Comparison of ENCODE assay signal across 27 mouse cellular contexts in genomic region chr6:50215986-50216385, GRCm38 (mm10). TPM values are rescaled to one million over a fixed set of nuclear protein-coding genes. Genes with fewer than 3 reads are reported as not detected.
DNase-seq lines count a peak whose midpoint lies in the region; ATAC-seq and TF ChIP-seq lines count a peak whose summit lies in the region.
"Had no signal": no experiment of that assay in that cellular context is flagged by ENCODE, and none has a peak within 500 bp of the region (broad histone marks: within the 10 kb centered on the region; RNA-seq: fewer than 3 reads in every experiment).

No protein-coding gene starts in this region.

- intact Hi-C loops in heart, adult 2 months (cut with DNase I), result no loop called here

- no peaks in the 10 kb centered on the region for H3K27me3 ChIP-seq in heart, embryonic 10.5 days (ENCODE audit: insufficient read depth, poor library complexity, severe bottlenecking)
- no peaks in the 10 kb centered on the region for H3K27me3 ChIP-seq in heart, adult 2 months (ENCODE audit: control insufficient read depth, insufficient read depth, low read length)
- H3K27me3 ChIP-seq in kidney, adult 2 months (replicated peaks; ENCODE audit: control insufficient read depth, insufficient read depth, low read length), result no peaks in the 10 kb centered on the region
- no peaks in the 10 kb centered on the region for H3K27me3 ChIP-seq in kidney, embryonic 15.5 days
- H3K27me3 ChIP-seq in kidney, postnatal 0 days (ENCODE audit: insufficient read depth, low read length), result no peaks in the 10 kb centered on the region
- H3K27me3 ChIP-seq: CH12.LX; embryonic facial prominence, embryonic 12.5 days; embryonic facial prominence, embryonic 15.5 days; heart, embryonic 12.5 days; heart, embryonic 15.5 days; Patski had no signal

- no peak for TF ChIP-seq EP300 in heart, adult 2 months (IDR thresholded peaks at IDR 0.05; ENCODE audit: insufficient read depth, low read depth, low read length)

- TF ChIP-seq CTCF in heart, adult 2 months (IDR thresholded peaks at IDR 0.05), result no peak
- TF ChIP-seq CTCF in kidney, adult 2 months (conservative IDR thresholded peaks at IDR 0.05; ENCODE audit: insufficient read depth, insufficient read length, low read depth, low read length), result no peak
- no peak for TF ChIP-seq CTCF in kidney, postnatal 0 days (IDR thresholded peaks at IDR 0.05; ENCODE audit: low read depth)

- no peak for ATAC-seq in kidney, embryonic 15.5 days (replicated peaks; ENCODE audit: low FRiP score)
- peak; percentile 57; the same call in 1 of the 2 replicates for ATAC-seq in kidney, postnatal 0 days (replicated peaks; ENCODE audit: low FRiP score, low read depth)
- no peak for ATAC-seq in inflammation-experienced regulatory T-cells, adult 6 months
- ATAC-seq: forebrain, embryonic 14.5 days; forebrain, postnatal 0 days; hindbrain, postnatal 0 days; Patski had no signal

- no peak overlapping the region for H3K27ac ChIP-seq in heart, embryonic 10.5 days
- no peak overlapping the region for H3K27ac ChIP-seq in heart, adult 2 months
- H3K27ac ChIP-seq in kidney, adult 2 months (ENCODE audit: insufficient read depth, low read depth, low read length), result peak overlapping the region; percentile 84
- H3K27ac ChIP-seq in kidney, embryonic 15.5 days, result no peak overlapping the region
- no peak overlapping the region for H3K27ac ChIP-seq in kidney, postnatal 0 days
- H3K27ac ChIP-seq: embryonic facial prominence, embryonic 12.5 days; embryonic facial prominence, embryonic 15.5 days; gastrocnemius, adult 2 months; heart, embryonic 15.5 days; hindbrain, embryonic 14.5 days; hindbrain, postnatal 0 days had no signal

- H3K4me1 ChIP-seq in heart, embryonic 10.5 days, result 0 out of 2 replicates have a peak, but pooled peaks cover 6% of the 10 kb centered on the region
- no peaks in the 10 kb centered on the region; the same call in 1 of the 2 replicates for H3K4me1 ChIP-seq in heart, adult 2 months (ENCODE audit: control insufficient read depth, insufficient read depth, low read length)
- peaks cover 24% of the 10 kb centered on the region for H3K4me1 ChIP-seq in kidney, adult 2 months (ENCODE audit: control insufficient read depth, insufficient read depth, low read length)
- peaks cover 5% of the 10 kb centered on the region; the same call in 1 of the 2 replicates for H3K4me1 ChIP-seq in kidney, embryonic 15.5 days
- no peaks in the 10 kb centered on the region for H3K4me1 ChIP-seq in kidney, postnatal 0 days (replicated peaks; ENCODE audit: insufficient read depth, low read length)
- H3K4me1 ChIP-seq: embryonic facial prominence, embryonic 15.5 days had no signal

- no peak overlapping the region for H3K9ac ChIP-seq in heart, adult 2 months (ENCODE audit: low read depth, low read length)
- H3K9ac ChIP-seq in kidney, embryonic 15.5 days, result no peak overlapping the region
- no peak overlapping the region for H3K9ac ChIP-seq in kidney, postnatal 0 days (ENCODE audit: low read depth, low read length)
- H3K9ac ChIP-seq: embryonic facial prominence, embryonic 12.5 days; embryonic facial prominence, embryonic 15.5 days; forebrain, postnatal 0 days; heart, embryonic 12.5 days; heart, embryonic 15.5 days; hindbrain, embryonic 14.5 days had no signal

- DNase-seq in heart, embryonic 10.5 days (ENCODE audit: low spot score), result peak; percentile 50
- DNase-seq in heart, adult 2 months, result no peak
- DNase-seq in kidney, adult 2 months, result peak; percentile 74
- no peak for DNase-seq in kidney, postnatal 0 days (ENCODE audit: low spot score)
- peak; percentile 35 to 77 for DNase-seq in kidney, postnatal 25 days
- DNase-seq in c-Kit-positive CD71-positive TER-119-positive erythroid progenitor cells, embryonic 14.5 days (ENCODE audit: low spot score), result no peak
- DNase-seq: B cell, adult 2 months; cerebellum, adult 11 months; cerebellum, adult 2 months; cerebellum, adult 9-11 months; cerebellum, postnatal 25 days; forebrain, postnatal 0 days; gastrocnemius, adult 2 months; gastrocnemius, postnatal 25 days; heart, postnatal 36 days had no signal

- H3K36me3 ChIP-seq in heart, embryonic 10.5 days, result no peaks in the 10 kb centered on the region
- no peaks in the 10 kb centered on the region for H3K36me3 ChIP-seq in heart, adult 2 months (ENCODE audit: control insufficient read depth, insufficient read depth, low read length)
- H3K36me3 ChIP-seq in kidney, adult 2 months (ENCODE audit: control insufficient read depth, insufficient read depth, low read length), result no peaks in the 10 kb centered on the region
- H3K36me3 ChIP-seq in kidney, embryonic 15.5 days, result no peaks in the 10 kb centered on the region
- H3K36me3 ChIP-seq in kidney, postnatal 0 days (ENCODE audit: insufficient read depth, low read length), result no peaks in the 10 kb centered on the region
- H3K36me3 ChIP-seq: embryonic facial prominence, embryonic 12.5 days; embryonic facial prominence, embryonic 15.5 days; G1E; heart, embryonic 12.5 days; heart, embryonic 15.5 days had no signal

- TF ChIP-seq POLR2A in heart, adult 2 months (IDR thresholded peaks at IDR 0.05; ENCODE audit: insufficient read depth, low read depth, low read length), result no peak
- no peak for TF ChIP-seq POLR2A in kidney, adult 2 months (IDR thresholded peaks at IDR 0.05; ENCODE audit: low read depth, low read length)

- no peak overlapping the region for H3K4me2 ChIP-seq in kidney, embryonic 15.5 days
- H3K4me2 ChIP-seq in kidney, postnatal 0 days (ENCODE audit: low read length), result no peak overlapping the region
- H3K4me2 ChIP-seq: embryonic facial prominence, embryonic 12.5 days; embryonic facial prominence, embryonic 15.5 days; heart, embryonic 12.5 days; heart, embryonic 15.5 days; hindbrain, embryonic 14.5 days had no signal

- no peak overlapping the region for H3K4me3 ChIP-seq in heart, embryonic 10.5 days
- H3K4me3 ChIP-seq in heart, adult 2 months, result no peak overlapping the region
- H3K4me3 ChIP-seq in kidney, adult 2 months (ENCODE audit: insufficient read depth, low read depth, low read length), result no peak overlapping the region
- no peak overlapping the region for H3K4me3 ChIP-seq in kidney, embryonic 15.5 days (replicated peaks)
- no peak overlapping the region for H3K4me3 ChIP-seq in kidney, postnatal 0 days (replicated peaks; ENCODE audit: low read depth, low read length)
- H3K4me3 ChIP-seq: embryonic facial prominence, embryonic 12.5 days; embryonic facial prominence, embryonic 15.5 days; gastrocnemius, adult 2 months; heart, embryonic 12.5 days; heart, embryonic 15.5 days had no signal

- H3K9me3 ChIP-seq in heart, embryonic 10.5 days, result no peaks in the 10 kb centered on the region
- H3K9me3 ChIP-seq in kidney, embryonic 15.5 days (replicated peaks), result no peaks in the 10 kb centered on the region
- no peaks in the 10 kb centered on the region for H3K9me3 ChIP-seq in kidney, postnatal 0 days (replicated peaks; ENCODE audit: low read length)
- H3K9me3 ChIP-seq: embryonic facial prominence, embryonic 12.5 days; embryonic facial prominence, embryonic 15.5 days; G1E; heart, embryonic 12.5 days; heart, embryonic 15.5 days had no signal

- WGBS in heart, embryonic 10.5 days, result 77% methylated on average over 4 of the region's 4 CpGs
- 88% methylated on average over 4 of the region's 4 CpGs for WGBS in heart, adult 2 months
- WGBS in kidney, adult 2 months, result 62% methylated on average over 4 of the region's 4 CpGs
- WGBS in kidney, embryonic 15.5 days, result 88% methylated on average over 4 of the region's 4 CpGs
- 88% methylated on average over 4 of the region's 4 CpGs for WGBS in kidney, postnatal 0 days

- H3K79me2 ChIP-seq in heart, adult 2 months (replicated peaks; ENCODE audit: control insufficient read depth, insufficient read depth, low read length), result no peaks in the 10 kb centered on the region

RNA-seq across cellular contexts. Expression of gene Gsdme, which starts 47.7 kb away (rescaled TPM):
- 29.4 and 36.6 TPM in 2 replicates for polyA plus RNA-seq in heart, embryonic 10.5 days (2016; fragmentation: Nextera tagmentation; extraction: Ambion mirVana)
- under 1 TPM; 0.29 to 0.32 TPM for total RNA-seq in heart, adult 2 months (2021)
- polyA plus RNA-seq in heart, adult 2 months (2012; rRNA removed), result 0.41 and 0.56 TPM in 2 replicates
- 4.5 and 5.4 TPM in 2 replicates for polyA plus RNA-seq in kidney, adult 2 months (2012; rRNA removed)
- polyA plus RNA-seq in kidney, embryonic 15.5 days (2015; fragmentation: Nextera tagmentation; extraction: Ambion mirVana), result 56.2 and 59.0 TPM in 2 replicates
- polyA plus RNA-seq in kidney, postnatal 0 days (2015; fragmentation: Nextera tagmentation; extraction: Ambion mirVana), result 54.5 and 59.5 TPM in 2 replicates
- polyA plus RNA-seq in inflammation-experienced regulatory T-cells, adult 6 months (2017; shearing (Covaris generic)), result 10 to 100 TPM; 13.9 to 18.5 (median 15.4) TPM

Comparison
In these comparisons a context has a peak if more than half of its experiments do, and no peak if none do; other contexts are left out.
1. DNase-seq: peak in heart, embryonic 10.5 days (single experiment), kidney, adult 2 months (single experiment) and kidney, postnatal 25 days (2 of 2); none in heart, adult 2 months (0 of 2), kidney, postnatal 0 days (single experiment) and c-Kit-positive CD71-positive TER-119-positive erythroid progenitor cells, embryonic 14.5 days (single experiment).